Mouse (Mus musculus) myocyte (in vitro differentiated cells): Measurements from ENCODE around the gene Cnot2. TPM values are rescaled to one million over a fixed set of nuclear protein-coding genes. Genes with fewer than 3 reads are reported as not detected.

Experiments used
- H3K27me3 ChIP-seq: one replicate; pipeline ENCODE4 v1.6.1; 2011; ENCODE audit not compliant: control insufficient read depth, insufficient read depth, insufficient read length
- H3K36me3 ChIP-seq: one replicate; pipeline ENCODE4 v1.6.1; 2011; ENCODE audit not compliant: control insufficient read depth, insufficient read depth
- H3K4me2 ChIP-seq: one replicate; pipeline ENCODE4 v1.6.1; 2011; ENCODE audit warnings: low read depth, control low read depth
- H3K4me3 ChIP-seq: one replicate; pipeline ENCODE4 v1.5.1; 2011; ENCODE audit warnings: mild to moderate bottlenecking, control low read depth, moderate library complexity
- H3K79me2 ChIP-seq: one replicate; pipeline ENCODE4 v1.6.1; 2011; ENCODE audit not compliant: control insufficient read depth, insufficient read depth
- H3ac ChIP-seq: one replicate; pipeline ENCODE4 v1.6.1; 2011; ENCODE audit not compliant: control insufficient read depth, insufficient read length
- CEBPB ChIP-seq: IDR thresholded peaks from 2 replicates; pipeline ENCODE4 v1.6.1; 2011; ENCODE audit warnings: mild to moderate bottlenecking, moderate library complexity; ENCODE audit not compliant: poor library complexity, insufficient read depth, severe bottlenecking
- E2F4 ChIP-seq: IDR thresholded peaks from one replicate; pipeline ENCODE4 v1.6.1; 2011; ENCODE audit warnings: mild to moderate bottlenecking, control low read depth, moderate library complexity; ENCODE audit not compliant: insufficient read depth
- MAX ChIP-seq: IDR thresholded peaks from one replicate; pipeline ENCODE4 v1.6.1; 2011; ENCODE audit warnings: low read depth, mild to moderate bottlenecking, control low read depth
- MYOD1 ChIP-seq, 3 experiments: IDR thresholded peaks; one replicate each; pipeline ENCODE4 v1.6.1; 2011; ENCODE audit warnings: control low read depth in 2 of 3, low read depth in 2 of 3, mild to moderate bottlenecking in 2 of 3, moderate library complexity in 1 of 3; ENCODE audit not compliant: insufficient read length in 2 of 3, control insufficient read depth in 1 of 3
- MYOG ChIP-seq, 3 experiments: IDR thresholded peaks; one replicate each; pipeline ENCODE4 v1.6.1; 2011; ENCODE audit warnings: control low read depth in 2 of 3, low read depth in 2 of 3, mild to moderate bottlenecking in 2 of 3; ENCODE audit not compliant: insufficient read length in 2 of 3, control insufficient read depth in 1 of 3, insufficient read depth in 1 of 3
- POLR2A ChIP-seq: IDR thresholded peaks from one replicate; pipeline ENCODE4 v1.6.1; 2011; ENCODE audit warnings: low read depth, mild to moderate bottlenecking, control low read depth, moderate library complexity; ENCODE audit not compliant: insufficient read length
- POLR2AphosphoS2 ChIP-seq: IDR thresholded peaks from one replicate; pipeline ENCODE4 v1.6.1; 2011; ENCODE audit warnings: low read depth, control low read depth; ENCODE audit not compliant: insufficient read length
- REST ChIP-seq: IDR thresholded peaks from one replicate; pipeline ENCODE4 v1.6.1; 2011; ENCODE audit warnings: mild to moderate bottlenecking, control low read depth, moderate library complexity; ENCODE audit not compliant: insufficient read depth, insufficient read length
- SRF ChIP-seq: IDR thresholded peaks from one replicate; pipeline ENCODE4 v1.6.1; 2011; ENCODE audit warnings: low read depth; ENCODE audit not compliant: control insufficient read depth, insufficient read length
- TCF12 ChIP-seq: IDR thresholded peaks from one replicate; pipeline ENCODE4 v1.6.1; 2011; ENCODE audit warnings: mild to moderate bottlenecking, control low read depth; ENCODE audit not compliant: poor library complexity, insufficient read depth, severe bottlenecking
- TCF3 ChIP-seq: IDR thresholded peaks from one replicate; pipeline ENCODE4 v1.6.1; 2011; ENCODE audit warnings: low read depth, control low read depth; ENCODE audit not compliant: insufficient read length
- USF1 ChIP-seq: IDR thresholded peaks from one replicate; pipeline ENCODE4 v1.6.1; 2011; ENCODE audit warnings: low read depth, mild to moderate bottlenecking, control low read depth, moderate library complexity
- polyA plus RNA-seq: library from polyadenylated mRNA; unstranded; fragments of >200 nt; fragmentation: generic; extraction: Trizol; gene quantifications from one replicate; pipeline ENCODE4 v1.2.1, GENCODE M21; 2012; ENCODE audit warnings: missing spikeins

Gene Cnot2
- polyA plus RNA-seq, 1 experiment, result 23.8 TPM

- TF ChIP-seq MYOG (IDR thresholded peaks at IDR 0.05; ENCODE audit: control insufficient read depth in 1 of 3, insufficient read depth in 1 of 3, insufficient read length in 2 of 3, low read depth in 2 of 3) (no peak), MYOD1 (IDR thresholded peaks at IDR 0.05; ENCODE audit: control insufficient read depth in 1 of 3, insufficient read length in 2 of 3, low read depth in 2 of 3) (no peak), TCF3 (no peak), USF1 (no peak), CEBPB (no peak), REST (no peak), POLR2A (no peak), TCF12 (no peak), MAX (no peak), POLR2AphosphoS2 (no peak)
- H3ac ChIP-seq, result no peak overlapping the region
- no peak overlapping the region for H3K4me3 ChIP-seq
- no peak overlapping the region for H3K4me2 ChIP-seq
- H3K27me3 ChIP-seq, result no peaks in the 10 kb centered on the region
- H3K36me3 ChIP-seq, result no peaks in the 10 kb centered on the region
- peaks cover 99% of the 10 kb centered on the region for H3K79me2 ChIP-seq
These were observed 18.4 kb downstream of the Cnot2 start for GRCm38 (mm10) chr10:116562731-116563480.

- Histone ChIP-seq H3K4me2 (no peak overlapping the region), H3K79me2 (peaks cover 99% of the 10 kb centered on the region), H3K36me3 (no peaks in the 10 kb centered on the region), H3ac (no peak overlapping the region), H3K27me3 (no peaks in the 10 kb centered on the region), H3K4me3 (no peak overlapping the region)
- TF ChIP-seq SRF (no peak), MYOD1 (IDR thresholded peaks at IDR 0.05; ENCODE audit: control insufficient read depth in 1 of 3, insufficient read length in 2 of 3, low read depth in 2 of 3) (no peak), MAX (no peak), E2F4 (no peak), POLR2AphosphoS2 (no peak), USF1 (no peak), TCF3 (no peak), CEBPB (no peak), POLR2A (no peak), TCF12 (no peak), MYOG (IDR thresholded peaks at IDR 0.05; ENCODE audit: control insufficient read depth in 1 of 3, insufficient read depth in 1 of 3, insufficient read length in 2 of 3, low read depth in 2 of 3) (no peak), REST (no peak)
These were observed 19.1 kb downstream of the Cnot2 start for GRCm38 (mm10) chr10:116562210-116562609.

- Histone ChIP-seq H3K27me3 (no peaks in the 10 kb centered on the region), H3K4me2 (peak overlapping the region; percentile 36), H3ac (no peak overlapping the region), H3K36me3 (no peaks in the 10 kb centered on the region), H3K79me2 (peaks cover 99% of the 10 kb centered on the region), H3K4me3 (no peak overlapping the region)
- no peak for TF ChIP-seq POLR2AphosphoS2
- TF ChIP-seq MAX, result no peak
- TF ChIP-seq TCF12, result no peak
- TF ChIP-seq CEBPB, result no peak
- TF ChIP-seq TCF3, result no peak
- TF ChIP-seq MYOG (IDR thresholded peaks at IDR 0.05; ENCODE audit: control insufficient read depth in 1 of 3, insufficient read depth in 1 of 3, insufficient read length in 2 of 3, low read depth in 2 of 3), result no peak
- no peak for TF ChIP-seq POLR2A
- no peak for TF ChIP-seq SRF
- no peak for TF ChIP-seq MYOD1 (IDR thresholded peaks at IDR 0.05; ENCODE audit: control insufficient read depth in 1 of 3, insufficient read length in 2 of 3, low read depth in 2 of 3)
- no peak for TF ChIP-seq USF1
- TF ChIP-seq REST, result no peak
- TF ChIP-seq E2F4, result no peak
These were observed 22.1 kb downstream of the Cnot2 start for GRCm38 (mm10) chr10:116559171-116559570.

GRCm38 (mm10) chr10:116557166-116557565 lies 24.1 kb downstream of the Cnot2 start:
- H3K4me3 ChIP-seq, result no peak overlapping the region
- H3K36me3 ChIP-seq, result no peaks in the 10 kb centered on the region
- no peak overlapping the region for H3K4me2 ChIP-seq
- no peak overlapping the region for H3ac ChIP-seq
- H3K79me2 ChIP-seq, result peaks cover 99% of the 10 kb centered on the region
- TF ChIP-seq MYOD1 (IDR thresholded peaks at IDR 0.05; ENCODE audit: control insufficient read depth in 1 of 3, insufficient read length in 2 of 3, low read depth in 2 of 3) (no peak), CEBPB (no peak), MAX (no peak), TCF12 (no peak)
- H3K27me3 ChIP-seq, result no peaks in the 10 kb centered on the region

- Histone ChIP-seq H3ac (no peak overlapping the region), H3K27me3 (no peaks in the 10 kb centered on the region), H3K36me3 (no peaks in the 10 kb centered on the region), H3K79me2 (peaks cover 97% of the 10 kb centered on the region), H3K4me3 (no peak overlapping the region), H3K4me2 (no peak overlapping the region)
- TF ChIP-seq REST (no peak), POLR2AphosphoS2 (no peak), MAX (no peak), MYOD1 (IDR thresholded peaks at IDR 0.05; ENCODE audit: control insufficient read depth in 1 of 3, insufficient read length in 2 of 3, low read depth in 2 of 3) (no peak), POLR2A (no peak), TCF3 (no peak), MYOG (IDR thresholded peaks at IDR 0.05; ENCODE audit: control insufficient read depth in 1 of 3, insufficient read depth in 1 of 3, insufficient read length in 2 of 3, low read depth in 2 of 3) (no peak), USF1 (no peak), TCF12 (no peak), E2F4 (no peak), CEBPB (no peak), SRF (no peak)
These were observed 26.9 kb downstream of the Cnot2 start for GRCm38 (mm10) chr10:116554434-116554833.
